Mouse (Mus musculus): ENCODE results near the gene Dnajc25. TPM values are rescaled to one million over a fixed set of nuclear protein-coding genes. Genes with fewer than 3 reads are reported as not detected.

The Dnajc25 gene
- polyA plus RNA-seq, 1 experiment from 2014 or later: 14.1 TPM

GRCm38 (mm10) chr4:59000614-59001013 lies 5.8 kb downstream of the Dnajc25 start:
- Histone ChIP-seq H3K4me3 (replicated peaks; ENCODE audit: low read depth, low read length) (no peak overlapping the region), H3K36me3 (ENCODE audit: insufficient read depth, low read length) (no peaks in the 10 kb centered on the region), H3K4me1 (replicated peaks; ENCODE audit: insufficient read depth, low read length) (peaks cover 10% of the 10 kb centered on the region), H3K9me3 (replicated peaks; ENCODE audit: low read length) (no peaks in the 10 kb centered on the region), H3K4me2 (ENCODE audit: low read length) (no peak overlapping the region), H3K27ac (no peak overlapping the region), H3K9ac (ENCODE audit: low read depth, low read length) (no peak overlapping the region), H3K27me3 (ENCODE audit: insufficient read depth, low read length) (no peaks in the 10 kb centered on the region)
- TF ChIP-seq CTCF (IDR thresholded peaks at IDR 0.05; ENCODE audit: low read depth): peak; percentile 63
- 2% methylated on average over 2 of the region's 2 CpGs for WGBS
- DNase-seq (ENCODE audit: low spot score) (no peak), ATAC-seq (replicated peaks; ENCODE audit: low FRiP score, low read depth) (no peak)

GRCm38 (mm10) chr4:59002948-59003805 lies 8.3 kb downstream of the Dnajc25 start, which contains the start of gene Gm20503:
Gene Gm20503 (plus strand): TSS chr4:59003210.
- ATAC-seq (replicated peaks; ENCODE audit: low FRiP score, low read depth) (peak; percentile 96), DNase-seq (ENCODE audit: low spot score) (peak; percentile 95)
- Histone ChIP-seq H3K36me3 (ENCODE audit: insufficient read depth, low read length) (no peaks in the 10 kb centered on the region), H3K4me3 (replicated peaks; ENCODE audit: low read depth, low read length) (peak within 1 kb of the TSS; percentile 88), H3K4me2 (ENCODE audit: low read length) (peak within 1 kb of the TSS; percentile 91), H3K9ac (ENCODE audit: low read depth, low read length) (peak within 1 kb of the TSS; percentile 89), H3K27ac (peak within 1 kb of the TSS; percentile 92), H3K27me3 (ENCODE audit: insufficient read depth, low read length) (no peaks in the 10 kb centered on the region), H3K4me1 (replicated peaks; ENCODE audit: insufficient read depth, low read length) (peaks cover 10% of the 10 kb centered on the region), H3K9me3 (replicated peaks; ENCODE audit: low read length) (no peaks in the 10 kb centered on the region)
- no peak for TF ChIP-seq CTCF (IDR thresholded peaks at IDR 0.05; ENCODE audit: low read depth)
- WGBS: under 1% methylated on average over 83 of the region's 89 CpGs

- Histone ChIP-seq H3K4me3 (replicated peaks; ENCODE audit: low read depth, low read length) (peak overlapping the region; percentile 88), H3K4me2 (ENCODE audit: low read length) (peak overlapping the region; percentile 91), H3K27me3 (ENCODE audit: insufficient read depth, low read length) (no peaks in the 10 kb centered on the region), H3K4me1 (replicated peaks; ENCODE audit: insufficient read depth, low read length) (peaks cover 10% of the 10 kb centered on the region), H3K9me3 (replicated peaks; ENCODE audit: low read length) (no peaks in the 10 kb centered on the region), H3K9ac (ENCODE audit: low read depth, low read length) (peak overlapping the region; percentile 89), H3K27ac (no peak overlapping the region), H3K36me3 (ENCODE audit: insufficient read depth, low read length) (no peaks in the 10 kb centered on the region)
- DNase-seq (ENCODE audit: low spot score) (no peak), ATAC-seq (replicated peaks; ENCODE audit: low FRiP score, low read depth) (no peak)
- TF ChIP-seq CTCF (IDR thresholded peaks at IDR 0.05; ENCODE audit: low read depth): no peak
- WGBS: 19% methylated on average over 7 of the region's 7 CpGs
Measured at GRCm38 (mm10) chr4:59003806-59004200, 8.9 kb downstream of the Dnajc25 start.

- Histone ChIP-seq H3K4me3 (replicated peaks; ENCODE audit: low read depth, low read length) (no peak overlapping the region), H3K9ac (ENCODE audit: low read depth, low read length) (no peak overlapping the region), H3K27me3 (ENCODE audit: insufficient read depth, low read length) (no peaks in the 10 kb centered on the region), H3K4me1 (replicated peaks; ENCODE audit: insufficient read depth, low read length) (peaks cover 10% of the 10 kb centered on the region), H3K4me2 (ENCODE audit: low read length) (no peak overlapping the region), H3K27ac (no peak overlapping the region), H3K9me3 (replicated peaks; ENCODE audit: low read length) (no peaks in the 10 kb centered on the region), H3K36me3 (ENCODE audit: insufficient read depth, low read length) (no peaks in the 10 kb centered on the region)
- 28% methylated on average over 8 of the region's 8 CpGs for WGBS
- no peak for TF ChIP-seq CTCF (IDR thresholded peaks at IDR 0.05; ENCODE audit: low read depth)
- ATAC-seq (replicated peaks; ENCODE audit: low FRiP score, low read depth): no peak
- peak; percentile 40 for DNase-seq (ENCODE audit: low spot score)
Measured at GRCm38 (mm10) chr4:59006211-59006610, 11.3 kb downstream of the Dnajc25 start.

DNA sequence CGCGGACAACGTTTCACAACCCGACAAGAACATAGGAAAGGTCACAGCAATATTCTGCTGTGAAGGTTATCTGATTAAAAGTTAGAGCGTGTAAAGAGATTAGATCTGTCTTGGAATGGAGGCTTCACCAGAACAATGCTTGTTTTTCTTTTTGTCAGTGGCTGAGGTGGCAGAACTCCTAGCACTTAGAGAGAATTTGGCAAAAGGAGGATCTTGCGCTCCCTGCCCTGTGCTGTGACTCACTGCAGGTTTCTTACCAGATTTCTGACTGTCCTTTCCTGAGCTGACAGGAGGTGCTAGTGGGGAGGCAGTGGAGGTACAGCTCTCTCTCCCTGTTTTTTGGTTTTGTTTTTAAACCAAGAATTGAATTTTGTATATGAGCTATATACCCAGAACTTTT lies 12.2 kb downstream of the Dnajc25 start:
- H3K9me3 ChIP-seq (replicated peaks; ENCODE audit: low read length): no peaks in the 10 kb centered on the region
- no peak overlapping the region for H3K4me3 ChIP-seq (replicated peaks; ENCODE audit: low read depth, low read length)
- H3K27me3 ChIP-seq (ENCODE audit: insufficient read depth, low read length): no peaks in the 10 kb centered on the region
- 72% methylated on average over 6 of the region's 6 CpGs for WGBS
- no peaks in the 10 kb centered on the region for H3K36me3 ChIP-seq (ENCODE audit: insufficient read depth, low read length)
- no peak overlapping the region for H3K9ac ChIP-seq (ENCODE audit: low read depth, low read length)
- H3K4me2 ChIP-seq (ENCODE audit: low read length): no peak overlapping the region
- H3K4me1 ChIP-seq (replicated peaks; ENCODE audit: insufficient read depth, low read length): peaks cover 10% of the 10 kb centered on the region
- ATAC-seq (replicated peaks; ENCODE audit: low FRiP score, low read depth) (no peak), DNase-seq (ENCODE audit: low spot score) (no peak)
- TF ChIP-seq CTCF (IDR thresholded peaks at IDR 0.05; ENCODE audit: low read depth): no peak
- H3K27ac ChIP-seq: no peak overlapping the region

DNA sequence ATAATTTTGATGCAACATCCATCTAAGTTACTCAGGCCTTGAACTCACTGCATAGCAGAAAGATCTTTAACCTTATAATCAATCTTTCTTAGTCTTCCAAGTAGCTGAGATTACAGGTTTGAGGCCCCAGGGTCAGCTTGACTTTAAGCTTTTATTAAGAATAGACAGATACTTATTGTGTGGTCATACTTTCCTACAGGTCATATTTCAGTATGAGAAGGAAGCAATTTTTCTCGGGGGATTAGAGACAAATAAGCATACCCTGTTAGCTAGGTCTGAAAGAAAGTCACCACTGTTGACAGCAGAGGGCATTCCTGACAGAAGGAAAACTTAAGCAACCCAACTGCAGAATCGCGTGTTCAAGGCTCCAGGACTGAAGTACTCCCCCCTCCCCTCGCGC lies 13.1 kb downstream of the Dnajc25 start:
- no peaks in the 10 kb centered on the region for H3K36me3 ChIP-seq (ENCODE audit: insufficient read depth, low read length)
- H3K4me2 ChIP-seq (ENCODE audit: low read length): no peak overlapping the region
- WGBS: 69% methylated on average over 5 of the region's 5 CpGs
- no peak overlapping the region for H3K27ac ChIP-seq
- DNase-seq (ENCODE audit: low spot score) (no peak), ATAC-seq (replicated peaks; ENCODE audit: low FRiP score, low read depth) (no peak)
- H3K27me3 ChIP-seq (ENCODE audit: insufficient read depth, low read length): no peaks in the 10 kb centered on the region
- H3K9ac ChIP-seq (ENCODE audit: low read depth, low read length): no peak overlapping the region
- TF ChIP-seq CTCF (IDR thresholded peaks at IDR 0.05; ENCODE audit: low read depth): no peak
- H3K4me3 ChIP-seq (replicated peaks; ENCODE audit: low read depth, low read length): no peak overlapping the region
- H3K9me3 ChIP-seq (replicated peaks; ENCODE audit: low read length): no peaks in the 10 kb centered on the region
- peaks cover 10% of the 10 kb centered on the region for H3K4me1 ChIP-seq (replicated peaks; ENCODE audit: insufficient read depth, low read length)
